Mouse (Mus musculus): ENCODE results near the gene Sgms1. TPM values are rescaled to one million over a fixed set of nuclear protein-coding genes. Genes with fewer than 3 reads are reported as not detected.

Sgms1 gene
- polyA plus RNA-seq, 1 experiment from 2014 or later = 13.8 TPM

DNA sequence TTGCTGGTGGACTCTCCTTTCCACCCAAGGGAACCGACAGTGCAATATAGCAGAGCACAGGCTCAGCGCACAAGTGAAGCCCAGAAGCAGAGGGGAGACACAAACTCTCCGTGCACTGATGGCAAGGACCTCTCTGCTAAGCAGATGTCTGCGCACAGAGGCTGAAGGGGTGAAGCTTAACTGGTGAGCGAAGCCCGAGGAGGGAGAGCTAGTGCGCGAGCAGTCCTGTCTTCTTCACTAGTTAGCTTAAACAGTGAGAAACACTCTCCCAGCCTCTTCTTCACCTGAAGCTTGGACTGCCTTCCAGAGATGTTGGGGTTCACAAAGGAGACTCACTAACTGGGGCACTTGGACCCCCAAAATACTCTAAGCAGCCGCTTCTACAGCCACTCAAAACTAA, 36.1 kb downstream of the Sgms1 start:
- H3K4me3 ChIP-seq (replicated peaks; ENCODE audit: low read depth, low read length) = no peak overlapping the region
- H3K4me2 ChIP-seq (ENCODE audit: low read length) = no peak overlapping the region
- no peaks in the 10 kb centered on the region for H3K9me3 ChIP-seq (ENCODE audit: control insufficient read depth, low read length)
- WGBS = 94% methylated on average over 9 of the region's 9 CpGs
- H3K9ac ChIP-seq (replicated peaks; ENCODE audit: low read length) = no peak overlapping the region
- H3K36me3 ChIP-seq (ENCODE audit: control insufficient read depth, insufficient read depth, low read length) = 0 out of 2 replicates have a peak, but pooled peaks cover 7% of the 10 kb centered on the region
- no peak for DNase-seq
- H3K4me1 ChIP-seq (ENCODE audit: control insufficient read depth, insufficient read depth, low read length) = no peaks in the 10 kb centered on the region
- H3K27me3 ChIP-seq (ENCODE audit: control insufficient read depth, insufficient read depth, low read length) = no peaks in the 10 kb centered on the region
- ATAC-seq (ENCODE audit: low FRiP score, low TSS enrichment) = no peak
- H3K27ac ChIP-seq (replicated peaks; ENCODE audit: low read depth, low read length) = no peak overlapping the region

DNA sequence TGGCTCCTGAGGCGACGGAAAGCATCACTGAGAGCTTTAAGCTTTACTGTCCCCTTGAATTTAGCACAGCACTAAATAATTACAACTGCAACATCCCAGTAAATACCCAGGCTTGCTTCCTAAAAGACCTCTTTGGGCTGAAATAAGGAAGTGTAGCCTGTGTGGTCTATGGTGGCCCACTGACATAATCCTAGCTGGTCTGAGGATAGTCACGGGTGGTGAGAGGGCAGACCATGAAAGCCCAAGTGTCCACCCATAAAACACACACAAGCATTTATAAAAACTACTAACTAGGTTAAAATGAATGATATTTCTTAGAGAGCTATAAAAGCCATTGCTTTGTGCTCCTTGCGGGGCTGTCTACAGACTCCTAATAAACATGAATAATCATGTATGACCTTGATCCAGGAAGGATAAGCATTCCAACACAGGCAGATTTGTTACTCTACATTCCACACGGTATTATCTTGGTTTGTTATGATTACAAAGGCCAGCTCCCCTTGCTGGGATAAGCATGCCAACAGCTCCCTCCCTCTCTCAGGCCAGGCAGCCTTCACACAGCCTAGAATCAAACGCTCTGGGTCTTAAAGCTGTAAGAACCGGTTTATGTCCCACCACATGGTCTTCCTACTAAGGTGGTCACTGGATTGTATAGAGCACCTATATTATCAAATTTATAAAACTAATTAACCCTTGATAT, 40.4 kb downstream of the Sgms1 start:
- Histone ChIP-seq H3K27ac (replicated peaks; ENCODE audit: low read depth, low read length) (no peak overlapping the region), H3K27me3 (ENCODE audit: control insufficient read depth, insufficient read depth, low read length) (no peaks in the 10 kb centered on the region), H3K9me3 (ENCODE audit: control insufficient read depth, low read length) (no peaks in the 10 kb centered on the region), H3K4me3 (replicated peaks; ENCODE audit: low read depth, low read length) (no peak overlapping the region), H3K4me1 (ENCODE audit: control insufficient read depth, insufficient read depth, low read length) (0 out of 2 replicates have a peak, but pooled peaks cover under 1% of the 10 kb centered on the region), H3K36me3 (ENCODE audit: control insufficient read depth, insufficient read depth, low read length) (0 out of 2 replicates have a peak, but pooled peaks cover 8% of the 10 kb centered on the region), H3K9ac (replicated peaks; ENCODE audit: low read length) (no peak overlapping the region), H3K4me2 (ENCODE audit: low read length) (no peak overlapping the region)
- DNase-seq = peak; percentile 33
- 31% methylated on average over 7 of the region's 7 CpGs for WGBS
- no peak for ATAC-seq (ENCODE audit: low FRiP score, low TSS enrichment)

DNA sequence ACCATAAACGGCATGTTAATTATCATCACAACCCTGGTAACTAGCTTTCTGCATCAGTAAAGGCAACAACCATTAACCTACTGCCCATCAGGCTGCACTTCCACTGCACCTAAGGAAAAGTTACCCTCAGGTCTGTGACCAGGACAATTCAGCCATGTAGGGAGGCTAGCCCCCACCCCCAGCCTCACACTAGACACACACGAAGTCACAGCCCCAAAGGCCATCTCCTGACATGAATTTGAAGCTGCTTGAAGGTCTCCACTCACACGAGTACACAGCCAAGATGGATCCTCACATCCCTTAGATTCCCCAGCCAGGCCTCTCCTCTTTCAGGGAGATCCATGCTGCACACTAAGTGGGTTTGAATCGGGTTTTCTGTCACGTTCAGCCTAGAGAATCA, 42.0 kb downstream of the Sgms1 start:
- Histone ChIP-seq H3K4me2 (ENCODE audit: low read length) (no peak overlapping the region), H3K9me3 (ENCODE audit: control insufficient read depth, low read length) (no peaks in the 10 kb centered on the region), H3K4me3 (replicated peaks; ENCODE audit: low read depth, low read length) (no peak overlapping the region), H3K9ac (replicated peaks; ENCODE audit: low read length) (no peak overlapping the region), H3K27ac (replicated peaks; ENCODE audit: low read depth, low read length) (no peak overlapping the region), H3K36me3 (ENCODE audit: control insufficient read depth, insufficient read depth, low read length) (0 out of 2 replicates have a peak, but pooled peaks cover 8% of the 10 kb centered on the region), H3K27me3 (ENCODE audit: control insufficient read depth, insufficient read depth, low read length) (no peaks in the 10 kb centered on the region), H3K4me1 (ENCODE audit: control insufficient read depth, insufficient read depth, low read length) (peaks cover 8% of the 10 kb centered on the region)
- WGBS = 90% methylated on average over 5 of the region's 5 CpGs
- ATAC-seq (ENCODE audit: low FRiP score, low TSS enrichment) (no peak), DNase-seq (no peak)

DNA sequence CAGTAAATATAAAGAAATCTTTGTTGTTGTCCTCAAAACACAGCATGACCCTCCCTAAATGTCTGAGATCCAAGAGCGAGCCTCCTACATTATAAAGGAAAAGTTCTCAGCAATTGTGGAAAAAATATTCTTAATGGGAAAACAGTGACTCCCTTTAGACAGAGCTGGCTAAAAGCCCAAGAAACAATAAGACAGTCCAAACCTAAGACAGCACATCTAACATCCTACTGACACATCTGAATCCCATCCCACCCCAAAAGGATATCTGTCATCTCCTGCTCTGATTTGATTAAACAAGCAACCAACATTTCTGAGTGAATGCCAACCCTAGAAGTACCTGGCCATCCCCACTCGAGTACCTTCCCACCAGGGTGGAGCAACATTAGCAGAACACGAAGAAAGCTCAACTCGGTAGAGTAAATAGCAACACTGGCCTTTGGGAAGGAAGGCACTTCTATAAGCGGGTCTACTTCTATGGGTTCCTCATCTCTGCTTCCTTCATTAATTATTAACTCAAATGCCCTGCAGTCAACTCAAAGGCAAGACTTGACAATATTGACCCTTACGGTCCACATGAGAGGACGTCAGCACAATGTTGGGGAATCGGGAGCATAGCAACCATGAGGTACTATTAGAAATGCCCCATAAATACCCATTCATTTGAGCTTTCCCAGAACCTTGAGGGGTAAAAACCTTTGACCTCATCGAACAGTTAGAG, 42.7 kb downstream of the Sgms1 start:
- no peak for ATAC-seq (ENCODE audit: low FRiP score, low TSS enrichment)
- no peak for DNase-seq
- no peak overlapping the region for H3K27ac ChIP-seq (replicated peaks; ENCODE audit: low read depth, low read length)

DNA sequence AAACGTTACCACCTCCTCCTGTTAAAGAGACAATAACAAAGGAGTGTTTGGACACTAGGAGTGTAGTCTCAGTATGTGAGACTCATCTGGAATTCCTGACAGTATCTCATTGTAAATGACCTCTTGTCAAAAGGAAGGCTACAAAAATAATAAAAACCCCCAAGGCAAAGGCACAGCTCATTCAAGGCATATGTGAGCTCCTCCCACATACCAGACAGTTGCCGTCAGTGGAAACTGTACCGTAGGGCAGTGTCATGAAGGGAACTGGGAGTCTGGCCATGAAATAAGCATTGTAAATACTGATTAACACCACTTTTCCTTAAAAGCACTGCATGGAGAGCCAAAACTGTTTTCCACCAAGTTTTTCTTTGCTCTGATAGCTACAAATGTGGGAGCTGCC, 43.3 kb downstream of the Sgms1 start:
- no peak overlapping the region for H3K27ac ChIP-seq (replicated peaks; ENCODE audit: low read depth, low read length)
- WGBS = 50% methylated on average over 3 of the region's 3 CpGs

More for the DNA sequence above, 42.7 kb downstream of the Sgms1 start:
- H3K4me2 ChIP-seq (ENCODE audit: low read length) = no peak overlapping the region
- WGBS = 86% methylated on average over 9 of the region's 9 CpGs
- H3K4me3 ChIP-seq (replicated peaks; ENCODE audit: low read depth, low read length) = no peak overlapping the region
- H3K9me3 ChIP-seq (ENCODE audit: control insufficient read depth, low read length) = no peaks in the 10 kb centered on the region
- H3K27me3 ChIP-seq (ENCODE audit: control insufficient read depth, insufficient read depth, low read length) = no peaks in the 10 kb centered on the region
- peaks cover 12% of the 10 kb centered on the region for H3K4me1 ChIP-seq (ENCODE audit: control insufficient read depth, insufficient read depth, low read length)
- H3K9ac ChIP-seq (replicated peaks; ENCODE audit: low read length) = no peak overlapping the region
- 0 out of 2 replicates have a peak, but pooled peaks cover 8% of the 10 kb centered on the region for H3K36me3 ChIP-seq (ENCODE audit: control insufficient read depth, insufficient read depth, low read length)

DNA sequence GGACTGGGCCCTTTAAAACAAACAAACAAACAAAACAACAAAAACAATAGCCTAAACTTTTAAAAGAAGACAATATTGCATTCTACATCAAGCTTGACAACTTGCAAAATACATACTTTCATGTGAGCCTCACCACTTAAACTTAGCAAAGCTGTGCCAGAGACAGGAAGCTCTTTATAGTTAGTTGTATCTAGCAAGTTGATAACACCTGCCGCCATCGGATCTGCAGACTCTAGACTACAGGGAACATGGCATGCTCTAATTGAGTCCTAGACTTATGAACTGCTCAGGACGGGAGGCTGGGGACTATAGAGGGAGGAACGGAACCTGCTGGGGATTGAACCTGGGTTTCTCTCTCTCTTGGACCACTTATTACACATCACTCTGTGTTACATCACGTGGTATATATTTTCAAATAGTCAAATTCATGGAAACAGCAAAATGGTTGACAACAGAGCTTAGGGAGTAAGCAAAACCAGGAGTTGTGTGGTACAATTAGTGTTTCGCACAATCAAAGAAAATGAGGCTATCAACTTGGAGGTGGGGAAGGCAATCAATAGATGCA, 44.3 kb downstream of the Sgms1 start:
- no peak overlapping the region for H3K4me3 ChIP-seq (replicated peaks; ENCODE audit: low read depth, low read length)
- H3K4me2 ChIP-seq (ENCODE audit: low read length) = no peak overlapping the region
- DNase-seq (no peak), ATAC-seq (ENCODE audit: low FRiP score, low TSS enrichment) (no peak)
- H3K36me3 ChIP-seq (ENCODE audit: control insufficient read depth, insufficient read depth, low read length) = 0 out of 2 replicates have a peak, but pooled peaks cover 5% of the 10 kb centered on the region
- no peaks in the 10 kb centered on the region for H3K27me3 ChIP-seq (ENCODE audit: control insufficient read depth, insufficient read depth, low read length)
- 86% methylated on average over 6 of the region's 6 CpGs for WGBS
- H3K9me3 ChIP-seq (ENCODE audit: control insufficient read depth, low read length) = no peaks in the 10 kb centered on the region
- H3K4me1 ChIP-seq (ENCODE audit: control insufficient read depth, insufficient read depth, low read length) = peaks cover 12% of the 10 kb centered on the region
- no peak overlapping the region for H3K9ac ChIP-seq (replicated peaks; ENCODE audit: low read length)
- H3K27ac ChIP-seq (replicated peaks; ENCODE audit: low read depth, low read length) = no peak overlapping the region

More for the DNA sequence above, 43.3 kb downstream of the Sgms1 start:
- no peaks in the 10 kb centered on the region for H3K27me3 ChIP-seq (ENCODE audit: control insufficient read depth, insufficient read depth, low read length)
- H3K4me2 ChIP-seq (ENCODE audit: low read length) = no peak overlapping the region
- H3K9me3 ChIP-seq (ENCODE audit: control insufficient read depth, low read length) = no peaks in the 10 kb centered on the region
- no peak overlapping the region for H3K4me3 ChIP-seq (replicated peaks; ENCODE audit: low read depth, low read length)
- H3K36me3 ChIP-seq (ENCODE audit: control insufficient read depth, insufficient read depth, low read length) = 0 out of 2 replicates have a peak, but pooled peaks cover 8% of the 10 kb centered on the region
- DNase-seq (peak; percentile 35), ATAC-seq (ENCODE audit: low FRiP score, low TSS enrichment) (no peak)
- peaks cover 12% of the 10 kb centered on the region for H3K4me1 ChIP-seq (ENCODE audit: control insufficient read depth, insufficient read depth, low read length)
- no peak overlapping the region for H3K9ac ChIP-seq (replicated peaks; ENCODE audit: low read length)

DNA sequence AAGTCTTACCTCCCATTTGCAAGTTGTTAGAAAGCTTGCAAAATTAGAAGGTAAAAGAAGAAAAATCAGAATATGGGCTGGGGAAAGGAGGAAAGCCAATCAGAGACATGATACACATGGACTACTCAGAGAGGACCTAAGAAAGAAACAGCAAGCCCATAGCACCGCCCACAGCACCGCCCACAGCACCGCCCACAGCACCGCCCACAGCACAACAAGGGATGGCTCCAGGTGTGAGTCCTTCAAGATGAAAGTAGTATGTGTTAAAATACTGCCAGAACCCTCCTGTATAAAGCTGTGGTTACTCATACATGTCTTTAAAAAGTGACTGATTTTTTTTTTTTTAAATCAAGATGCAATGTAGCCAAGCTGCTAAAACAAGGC, 44.8 kb downstream of the Sgms1 start:
- peaks cover 12% of the 10 kb centered on the region for H3K4me1 ChIP-seq (ENCODE audit: control insufficient read depth, insufficient read depth, low read length)
- no peak for DNase-seq
- H3K4me2 ChIP-seq (ENCODE audit: low read length) = peak overlapping the region; percentile 50
- H3K9me3 ChIP-seq (ENCODE audit: control insufficient read depth, low read length) = no peaks in the 10 kb centered on the region
- ATAC-seq (ENCODE audit: low FRiP score, low TSS enrichment) = peak; percentile 61; the same call in 1 of the 2 replicates
- peak overlapping the region; percentile 23 for H3K4me3 ChIP-seq (replicated peaks; ENCODE audit: low read depth, low read length)
- 0 out of 2 replicates have a peak, but pooled peaks cover 2% of the 10 kb centered on the region for H3K36me3 ChIP-seq (ENCODE audit: control insufficient read depth, insufficient read depth, low read length)
- H3K27ac ChIP-seq (replicated peaks; ENCODE audit: low read depth, low read length) = no peak overlapping the region
- 28% methylated on average over 4 of the region's 4 CpGs for WGBS
- H3K9ac ChIP-seq (replicated peaks; ENCODE audit: low read length) = no peak overlapping the region
- H3K27me3 ChIP-seq (ENCODE audit: control insufficient read depth, insufficient read depth, low read length) = no peaks in the 10 kb centered on the region

DNA sequence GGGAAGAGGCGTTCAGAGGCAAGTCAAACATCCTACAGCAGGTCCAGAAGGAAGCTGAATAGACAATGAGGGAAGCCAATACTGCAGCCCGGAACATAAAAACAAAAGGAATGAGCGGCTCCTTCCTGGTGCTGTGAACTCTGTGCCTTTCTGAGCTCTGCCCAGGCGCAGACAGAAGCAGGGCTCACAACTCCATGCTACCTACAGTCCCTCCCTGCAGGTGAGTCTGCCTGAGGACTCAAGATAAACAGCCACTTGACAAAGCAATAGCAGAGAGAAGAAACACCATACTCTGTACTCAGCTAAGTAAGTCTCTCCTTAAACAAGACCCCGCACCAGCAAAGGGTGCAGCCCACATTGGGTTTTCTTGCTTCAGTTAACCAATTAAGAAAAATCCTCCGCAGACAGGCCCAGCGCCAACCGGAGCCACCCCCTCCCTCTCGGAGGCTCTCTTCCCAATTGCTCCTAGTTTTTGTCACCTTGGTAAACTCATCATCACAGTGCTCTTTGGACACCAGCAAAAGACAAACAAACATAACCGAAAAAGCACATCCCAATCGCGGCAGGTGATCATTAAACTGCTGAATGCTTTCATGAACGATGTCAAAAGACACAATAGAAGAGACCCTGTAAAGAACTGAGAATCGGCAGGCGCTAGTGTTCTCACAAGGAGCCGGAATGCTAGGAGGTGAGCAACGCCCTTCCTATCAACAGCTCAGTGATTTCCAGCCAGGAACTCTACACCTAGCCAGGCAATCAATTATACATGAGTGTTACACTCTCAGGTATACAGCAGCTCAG, 45.4 kb downstream of the Sgms1 start:
- DNase-seq (peak; percentile 40), ATAC-seq (ENCODE audit: low FRiP score, low TSS enrichment) (peak; percentile 35; the same call in 1 of the 2 replicates)
- Histone ChIP-seq H3K36me3 (ENCODE audit: control insufficient read depth, insufficient read depth, low read length) (0 out of 2 replicates have a peak, but pooled peaks cover 2% of the 10 kb centered on the region), H3K9ac (replicated peaks; ENCODE audit: low read length) (peak overlapping the region; percentile 44; the same call in 1 of the 2 replicates), H3K27ac (replicated peaks; ENCODE audit: low read depth, low read length) (0 out of 2 replicates have a peak overlapping the region, but pooled peaks have one; percentile 37), H3K9me3 (ENCODE audit: control insufficient read depth, low read length) (no peaks in the 10 kb centered on the region), H3K4me1 (ENCODE audit: control insufficient read depth, insufficient read depth, low read length) (peaks cover 12% of the 10 kb centered on the region), H3K27me3 (ENCODE audit: control insufficient read depth, insufficient read depth, low read length) (no peaks in the 10 kb centered on the region), H3K4me2 (ENCODE audit: low read length) (peak overlapping the region; percentile 50), H3K4me3 (replicated peaks; ENCODE audit: low read depth, low read length) (peak overlapping the region; percentile 23)
- 4% methylated on average over 17 of the region's 17 CpGs for WGBS

Measured in midbrain, embryonic 14.5 days (tissue).